Mouse (Mus musculus): ENCODE data around the gene Dck. TPM values are rescaled to one million over a fixed set of nuclear protein-coding genes. Genes with fewer than 3 reads are reported as not detected.

Dck gene
- polyA plus RNA-seq (2017; shearing (Covaris generic)): 71.1 TPM

GRCm38 (mm10) chr5:88764987-88765481 lies at the start of gene Dck:
TSS of gene Dck (plus strand) at chr5:88764996.

GRCm38 (mm10) chr5:88720116-88721002 lies 44.4 kb upstream of the Dck start, which contains the start of gene Mob1b:
TSS of gene Mob1b (plus strand) at chr5:88720855.

Other genes starting within 250 kb of the Dck start
- gene Jchain, start 237.1 kb upstream of the Dck start, polyA plus RNA-seq (2017; shearing (Covaris generic)): 2.7 TPM
- gene Utp3, start 210.5 kb upstream of the Dck start, polyA plus RNA-seq (2017; shearing (Covaris generic)): 116 TPM
- 0.93 TPM for gene Rufy3, start 200.0 kb upstream of the Dck start, polyA plus RNA-seq (2017; shearing (Covaris generic))
- gene Grsf1, start 88.8 kb upstream of the Dck start, polyA plus RNA-seq (2017; shearing (Covaris generic)): 3.1 TPM
- 7.5 TPM for gene Mob1b, start 44.1 kb upstream of the Dck start, polyA plus RNA-seq (2017; shearing (Covaris generic))
- gene Slc4a4, start 121.8 kb downstream of the Dck start, polyA plus RNA-seq (2017; shearing (Covaris generic)): 0.09 TPM

Measured in CD4-positive, CD25-positive, alpha-beta regulatory T cell, adult 9 weeks (primary cell).